Comparison of ENCODE assay signal across 32 mouse cellular contexts in the genomic region with DNA sequence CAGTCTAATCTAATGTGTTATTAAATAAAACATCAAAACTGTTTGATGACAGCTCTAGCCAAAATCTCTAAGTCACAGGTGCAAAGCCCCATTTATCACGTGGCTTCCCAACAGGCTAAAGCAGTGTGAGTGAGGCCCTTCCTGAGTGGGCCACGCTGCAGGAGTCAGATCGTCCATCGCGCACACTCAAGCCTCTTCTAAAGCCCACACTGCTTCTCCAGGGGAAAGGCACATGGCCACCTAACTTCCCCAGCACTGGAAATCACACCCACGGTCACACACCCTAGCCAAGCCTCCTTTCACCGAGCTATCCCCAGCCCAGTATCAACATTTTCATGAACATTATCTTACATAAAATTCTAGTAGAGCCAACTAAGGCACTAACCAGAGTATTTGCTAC. TPM values are rescaled to one million over a fixed set of nuclear protein-coding genes. Genes with fewer than 3 reads are reported as not detected.
"Had no signal": no experiment of that assay in that cellular context is flagged by ENCODE, and none has a peak within 500 bp of the region (broad histone marks: within the 10 kb centered on the region; RNA-seq: fewer than 3 reads in every experiment).

No protein-coding gene starts in this region.

- DNase-seq: left cerebral cortex, postnatal 4 days; liver; liver, embryonic 13.5 days; liver, postnatal 0 days; lung, adult 18-20 months; lung, adult 2 months; lung, embryonic 14.5 days; lung, postnatal 10 days; lung, postnatal 14 days; lung, postnatal 36 days; lung, postnatal 4 days; midbrain, embryonic 14.5 days had no signal

- H3K4me3 ChIP-seq: left cerebral cortex, adult 2 months; limb, embryonic 10.5 days; limb, embryonic 12.5 days; limb, embryonic 13.5 days; limb, embryonic 15.5 days; liver, embryonic 12.5 days; liver, embryonic 13.5 days; liver, embryonic 15.5 days; lung, embryonic 15.5 days; megakaryocyte, embryonic 14.5 days; midbrain, embryonic 10.5 days; midbrain, embryonic 12.5 days; midbrain, embryonic 13.5 days; midbrain, embryonic 15.5 days; myocyte; neural tube, embryonic 12.5 days had no signal

- ATAC-seq: liver, embryonic 12.5 days; liver, postnatal 0 days; lung, postnatal 0 days; midbrain, embryonic 13.5 days; midbrain, embryonic 15.5 days had no signal

- H3K27ac ChIP-seq: left cerebral cortex, adult 2 months; limb, embryonic 10.5 days; limb, embryonic 12.5 days; limb, embryonic 13.5 days; limb, embryonic 15.5 days; liver, embryonic 12.5 days; liver, embryonic 13.5 days; liver, embryonic 14.5 days; liver, embryonic 15.5 days; lung, embryonic 15.5 days; macrophage; midbrain, embryonic 10.5 days; midbrain, embryonic 12.5 days; midbrain, embryonic 13.5 days; midbrain, embryonic 15.5 days; neural tube, embryonic 12.5 days had no signal

- H3K4me2 ChIP-seq: limb, embryonic 12.5 days; limb, embryonic 13.5 days; limb, embryonic 15.5 days; liver, embryonic 11.5 days; liver, embryonic 12.5 days; liver, embryonic 13.5 days; liver, embryonic 15.5 days; lung, embryonic 14.5 days; lung, embryonic 15.5 days; midbrain, embryonic 12.5 days; midbrain, embryonic 13.5 days; midbrain, embryonic 15.5 days; neural tube, embryonic 12.5 days had no signal

- H3K27me3 ChIP-seq: limb, embryonic 12.5 days; limb, embryonic 13.5 days; limb, embryonic 15.5 days; liver, embryonic 12.5 days; liver, embryonic 13.5 days; liver, embryonic 15.5 days; lung, embryonic 15.5 days; megakaryocyte, embryonic 14.5 days; midbrain, embryonic 12.5 days; midbrain, embryonic 13.5 days; midbrain, embryonic 15.5 days; neural tube, embryonic 12.5 days had no signal

- H3K9me3 ChIP-seq: limb, embryonic 15.5 days; lung, embryonic 15.5 days; midbrain, embryonic 15.5 days had no signal

- H3K9ac ChIP-seq: limb, embryonic 12.5 days; limb, embryonic 13.5 days; limb, embryonic 15.5 days; liver, embryonic 12.5 days; liver, embryonic 13.5 days; liver, embryonic 14.5 days; liver, embryonic 15.5 days; liver, postnatal 0 days; lung, embryonic 14.5 days; lung, embryonic 15.5 days; midbrain, embryonic 12.5 days; midbrain, embryonic 13.5 days; midbrain, embryonic 15.5 days; neural tube, embryonic 12.5 days had no signal

RNA-seq across cellular contexts. Expression of a gene that starts 20.7 kb away (rescaled TPM):
- total RNA-seq: liver, adult 2 months had no signal
